Mouse (Mus musculus) lung, adult 2 months (tissue): ENCODE data around the gene Pla2g12a.

Experiments
- CTCF ChIP-seq: fragments of 200-500 bp; IDR thresholded peaks from 2 replicates; pipeline ENCODE4 v1.5.1; 2011; ENCODE audit warnings: mild to moderate bottlenecking, low read length, control low read depth; ENCODE audit not compliant: insufficient read depth
- POLR2A ChIP-seq: fragments of 200-500 bp; IDR thresholded peaks from 2 replicates; pipeline ENCODE4 v1.6.1; 2011; ENCODE audit warnings: low read depth, mild to moderate bottlenecking, control low read depth, low read length, borderline replicate concordance; ENCODE audit errors: extremely low read depth

DNA sequence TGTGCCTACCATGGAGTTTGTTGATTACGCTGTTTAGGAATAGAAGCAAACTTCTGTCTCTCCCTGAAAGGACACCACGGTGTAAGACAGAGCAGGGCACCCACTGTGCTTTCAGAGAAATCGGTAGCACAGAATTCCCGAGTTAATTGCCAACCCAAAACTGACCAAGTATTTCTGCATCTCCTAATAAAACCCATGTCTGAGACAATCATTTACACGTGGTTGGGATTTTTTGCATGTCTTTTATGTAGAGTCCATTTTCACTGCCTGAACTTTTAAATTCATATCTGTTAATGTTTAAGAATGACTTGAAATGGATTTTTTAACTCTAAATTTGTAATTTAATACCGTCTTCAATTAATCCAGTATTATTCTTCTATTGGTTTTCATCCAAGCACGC is 45.2 kb downstream of the Pla2g12a start:
- no peak for TF ChIP-seq POLR2A
- TF ChIP-seq CTCF: no peak
